Comparison of ENCODE assay signal across 8 mouse cellular contexts in genomic region chr9:65202165-65202754, GRCm38 (mm10). TPM values are rescaled to one million over a fixed set of nuclear protein-coding genes. Genes with fewer than 3 reads are reported as not detected.
DNase-seq lines count a peak whose midpoint lies in the region; ATAC-seq and TF ChIP-seq lines count a peak whose summit lies in the region.

No protein-coding gene starts in this region.

- peak overlapping the region; percentile 36 for H3K4me3 ChIP-seq in heart, embryonic 11.5 days (ENCODE audit: low read depth, low read length)
- H3K4me3 ChIP-seq in ES-Bruce4 (ENCODE audit: low read depth, low read length), result peak overlapping the region; percentile 29
- peak overlapping the region; percentile 52 for H3K4me3 ChIP-seq in hindbrain, embryonic 10.5 days
- H3K4me3 ChIP-seq in megakaryocyte, embryonic 14.5 days (replicated peaks), result peak overlapping the region; percentile 91

- no peak for ATAC-seq in heart, embryonic 11.5 days (replicated peaks; ENCODE audit: insufficient number of reproducible peaks, low FRiP score, low TSS enrichment)

- TF ChIP-seq CTCF in ES-Bruce4 (IDR thresholded peaks at IDR 0.05; ENCODE audit: low read depth, low read length), result no peak

- no peaks in the 10 kb centered on the region for H3K36me3 ChIP-seq in heart, embryonic 11.5 days (ENCODE audit: control insufficient read depth, insufficient read depth, low read length)
- no peaks in the 10 kb centered on the region for H3K36me3 ChIP-seq in ES-Bruce4 (ENCODE audit: control insufficient read depth, insufficient read depth, low read length, poor library complexity, severe bottlenecking)
- H3K36me3 ChIP-seq in hindbrain, embryonic 10.5 days, result no peaks in the 10 kb centered on the region
- no peaks in the 10 kb centered on the region for H3K36me3 ChIP-seq in megakaryocyte, embryonic 14.5 days (replicated peaks; ENCODE audit: low read length)

- peak overlapping the region; percentile 22; the same call in 1 of the 2 replicates for H3K27ac ChIP-seq in heart, embryonic 11.5 days (ENCODE audit: low read depth, low read length)
- no peak overlapping the region for H3K27ac ChIP-seq in ES-Bruce4 (ENCODE audit: insufficient read depth, low read length)
- H3K27ac ChIP-seq in hindbrain, embryonic 10.5 days, result peak overlapping the region; percentile 91

- no peaks in the 10 kb centered on the region for H3K4me1 ChIP-seq in heart, embryonic 11.5 days (ENCODE audit: control insufficient read depth, insufficient read depth, low read length)
- H3K4me1 ChIP-seq in ES-Bruce4 (ENCODE audit: control insufficient read depth, insufficient read depth, low read length), result peaks cover 4% of the 10 kb centered on the region
- H3K4me1 ChIP-seq in hindbrain, embryonic 10.5 days (replicated peaks), result peaks cover 10% of the 10 kb centered on the region
- peaks cover 34% of the 10 kb centered on the region for H3K4me1 ChIP-seq in megakaryocyte, embryonic 14.5 days

- H3K9me3 ChIP-seq in heart, embryonic 11.5 days (replicated peaks; ENCODE audit: control insufficient read depth, low read length), result no peaks in the 10 kb centered on the region
- no peaks in the 10 kb centered on the region for H3K9me3 ChIP-seq in ES-Bruce4 (replicated peaks; ENCODE audit: control insufficient read depth, insufficient read depth, low read length, poor library complexity, severe bottlenecking)
- no peaks in the 10 kb centered on the region for H3K9me3 ChIP-seq in hindbrain, embryonic 10.5 days
- H3K9me3 ChIP-seq in megakaryocyte, embryonic 14.5 days, result no peaks in the 10 kb centered on the region

- TF ChIP-seq EP300 in ES-Bruce4 (IDR thresholded peaks at IDR 0.05; ENCODE audit: insufficient read depth, low read depth, low read length), result no peak

- H3K9ac ChIP-seq in heart, embryonic 11.5 days (ENCODE audit: low read depth, low read length), result peak overlapping the region; percentile 59
- peak overlapping the region; percentile 67 for H3K9ac ChIP-seq in ES-Bruce4 (ENCODE audit: low read depth, poor library complexity, severe bottlenecking)

- H3K4me2 ChIP-seq in heart, embryonic 11.5 days, result peak overlapping the region; percentile 60

- no peak for TF ChIP-seq POLR2A in ES-Bruce4 (IDR thresholded peaks at IDR 0.05; ENCODE audit: insufficient read depth, low read length)

- 30% methylated on average over 11 of the region's 11 CpGs for WGBS in heart, embryonic 11.5 days (ENCODE audit: insufficient replicate concordance)
- 36% methylated on average over 11 of the region's 11 CpGs for WGBS in hindbrain, embryonic 10.5 days

- intact Hi-C loops in heart, postnatal 10 days (cut with DNase I), result no loop called here

- DNase-seq in heart, postnatal 10 days, result no peak
- DNase-seq in hindbrain, embryonic 10.5 days (ENCODE audit: low spot score), result no peak
- DNase-seq in urinary bladder, adult 18-20 months (ENCODE audit: low spot score in 2 of 2), result no peak
- no peak for DNase-seq in layer of hippocampus, postnatal 10 days (ENCODE audit: low spot score in 2 of 2)
- no peak for DNase-seq in left cerebral cortex, adult 18-20 months (ENCODE audit: low spot score in 2 of 2)

- no peaks in the 10 kb centered on the region for H3K27me3 ChIP-seq in heart, embryonic 11.5 days (ENCODE audit: control insufficient read depth, insufficient read depth, low read length)
- no peaks in the 10 kb centered on the region for H3K27me3 ChIP-seq in ES-Bruce4 (ENCODE audit: control insufficient read depth, insufficient read depth, low read length, poor library complexity, severe bottlenecking)
- no peaks in the 10 kb centered on the region for H3K27me3 ChIP-seq in hindbrain, embryonic 10.5 days (ENCODE audit: insufficient read depth, poor library complexity, severe bottlenecking)
- H3K27me3 ChIP-seq in megakaryocyte, embryonic 14.5 days (replicated peaks), result no peaks in the 10 kb centered on the region

RNA-seq across cellular contexts. Expression of gene Parp16, which starts 7.1 kb away (rescaled TPM):
- 4.6 and 5.0 TPM in 2 replicates for polyA plus RNA-seq in heart, embryonic 11.5 days (2014; fragmentation: Nextera tagmentation; extraction: Ambion mirVana)
- 1 to 10 TPM; 5.1 to 5.9 TPM for total RNA-seq in heart, postnatal 10 days (2021)
- polyA plus RNA-seq in ES-Bruce4 (2011; ENCODE audit: insufficient read depth, insufficient read length, low read depth, missing spikeins), result 5.7 and 7.1 TPM in 2 replicates
- 7.7 and 8.0 TPM in 2 replicates for polyA plus RNA-seq in hindbrain, embryonic 10.5 days (2016; fragmentation: Nextera tagmentation; extraction: Ambion mirVana)
- polyA plus RNA-seq in megakaryocyte, embryonic 14.5 days (2012; ENCODE audit: insufficient read depth, low replicate concordance), result 2.6 and 3.6 TPM in 2 replicates
- 1 to 10 TPM; 4.5 to 5.6 TPM for total RNA-seq in layer of hippocampus, postnatal 10 days (2021)
- total RNA-seq in left cerebral cortex, adult 18-20 months (2021), result 1 to 10 TPM; 4.0 to 4.3 TPM

Comparison
In these comparisons a context has a peak if more than half of its experiments do, and no peak if none do; other contexts are left out.
1. H3K4me3 ChIP-seq: peak in every context shown above with its lines; median percentile 91 in megakaryocyte, embryonic 14.5 days; 52 in hindbrain, embryonic 10.5 days; 36 in heart, embryonic 11.5 days; 29 in ES-Bruce4.